Mouse (Mus musculus): ENCODE data around the gene Ism1. TPM values are rescaled to one million over a fixed set of nuclear protein-coding genes. Genes with fewer than 3 reads are reported as not detected.

Gene Ism1
- total RNA-seq, 2 experiments from 2014 or later = 4.9 to 6.0 TPM

Other genes starting within 250 kb of the Ism1 start
- under 1 TPM in 1 of 2 experiments, not detected in 1; 0.12 TPM for gene Sptlc3, start 184.3 kb upstream of the Ism1 start, total RNA-seq (2021)

Data from layer of hippocampus, postnatal 36 days (tissue).